Mouse (Mus musculus) layer of hippocampus, adult 18-20 months (tissue): ENCODE measurements around the gene Cenpp. TPM values are rescaled to one million over a fixed set of nuclear protein-coding genes. Genes with fewer than 3 reads are reported as not detected.

Experiments used
- total RNA-seq, 2 experiments: library from RNA; stranded (reverse); gene quantifications; 2 replicates each; pipeline ENCODE4 v1.2.3; 2021

Cenpp gene
- total RNA-seq, 2 experiments from 2014 or later: 0.52 to 1.3 TPM

Other genes with a start within 250 kb of the Cenpp start
- 10 to 100 TPM; 33.5 to 37.1 TPM for gene Ippk, start 231.5 kb downstream of the Cenpp start, total RNA-seq
- gene Tes3-ps, start 159.5 kb downstream of the Cenpp start, total RNA-seq: 1 to 10 TPM; 1.4 to 1.5 TPM
- 1 to 10 TPM; 6.5 to 8.0 TPM for gene Ecm2, start 148.0 kb downstream of the Cenpp start, total RNA-seq
- under 1 TPM; 0.62 to 0.91 TPM for gene Aspn, start 108.3 kb downstream of the Cenpp start, total RNA-seq
- under 1 TPM; 0.28 to 0.42 TPM for gene Omd, start 70.3 kb downstream of the Cenpp start, total RNA-seq
- gene Ogn, start 44.7 kb downstream of the Cenpp start, total RNA-seq: 1 to 10 TPM; 5.9 to 6.5 TPM
- gene Nol8, start 293 bp upstream of the Cenpp start, total RNA-seq: 10 to 100 TPM; 24.1 to 28.8 TPM
- gene Iars, start 29.3 kb upstream of the Cenpp start, total RNA-seq: 10 to 100 TPM; 56.8 to 61.2 TPM
- gene Gm30302, start 146.2 kb upstream of the Cenpp start, total RNA-seq: not detected